Mouse (Mus musculus): Measurements from ENCODE around the gene Baz2a.
A peak's percentile ranks its signal among the peaks of the same experiment; 100 is the strongest.
"Not testable (repeated sequence)": the region's sequence is repeated elsewhere in the genome, so short reads cannot be mapped to it uniquely, and the experiment has no call there.

Baz2a gene

GRCm38 (mm10) chr10:128082477-128082808 is 8.9 kb upstream of the Baz2a start:
- no peak for DNase-seq (ENCODE audit: low spot score)

DNA sequence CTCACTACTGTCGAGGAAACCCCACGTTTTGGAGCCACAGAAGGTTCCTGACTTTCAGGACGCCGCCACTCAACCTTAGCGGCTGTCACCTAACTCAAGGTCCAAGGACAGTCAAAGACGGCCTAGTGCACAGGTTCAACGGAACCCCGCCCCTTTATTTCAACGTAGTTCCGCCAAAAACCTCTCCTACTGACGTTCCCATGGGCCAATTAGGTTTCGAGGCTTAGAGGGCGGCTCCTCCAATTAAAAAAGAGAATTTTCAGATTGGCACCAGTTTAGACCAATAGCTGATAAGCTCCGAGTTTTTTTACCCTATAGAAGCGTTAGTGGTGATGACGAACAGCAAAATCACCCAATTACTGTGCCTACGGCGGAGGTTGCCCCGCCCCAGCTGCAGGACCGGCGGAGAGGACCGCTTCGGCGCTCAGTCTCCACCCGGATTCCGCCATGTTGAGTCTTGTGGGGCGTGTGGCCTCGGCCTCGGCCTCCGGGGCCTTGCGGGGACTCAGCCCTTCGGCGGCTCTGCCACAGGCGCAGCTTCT is 8.4 kb upstream of the Baz2a start, which contains the start of gene Atp5b:
Gene Atp5b (plus strand): TSS at position 394 of the 542 bp plus-strand sequence.
- DNase-seq (ENCODE audit: low spot score) = peak; percentile 100

DNA sequence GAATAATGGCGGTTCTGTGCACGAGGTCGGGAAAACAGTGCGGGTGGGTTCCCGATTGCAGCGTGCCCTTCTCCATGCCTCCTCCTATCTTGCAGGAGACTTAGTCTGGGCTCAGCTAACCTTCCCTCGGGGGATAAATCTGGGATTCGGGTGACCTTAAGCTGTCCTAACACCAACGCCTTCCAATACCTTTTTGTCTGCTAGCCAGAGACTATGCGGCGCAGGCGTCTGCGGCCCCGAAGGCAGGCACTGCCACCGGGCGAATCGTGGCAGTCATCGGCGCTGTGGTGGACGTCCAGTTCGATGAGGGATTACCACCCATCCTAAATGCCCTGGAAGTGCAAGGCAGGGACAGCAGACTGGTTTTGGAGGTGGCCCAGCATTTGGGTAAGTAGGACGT is 7.7 kb upstream of the Baz2a start:
- no peak for DNase-seq (ENCODE audit: low spot score)

DNA sequence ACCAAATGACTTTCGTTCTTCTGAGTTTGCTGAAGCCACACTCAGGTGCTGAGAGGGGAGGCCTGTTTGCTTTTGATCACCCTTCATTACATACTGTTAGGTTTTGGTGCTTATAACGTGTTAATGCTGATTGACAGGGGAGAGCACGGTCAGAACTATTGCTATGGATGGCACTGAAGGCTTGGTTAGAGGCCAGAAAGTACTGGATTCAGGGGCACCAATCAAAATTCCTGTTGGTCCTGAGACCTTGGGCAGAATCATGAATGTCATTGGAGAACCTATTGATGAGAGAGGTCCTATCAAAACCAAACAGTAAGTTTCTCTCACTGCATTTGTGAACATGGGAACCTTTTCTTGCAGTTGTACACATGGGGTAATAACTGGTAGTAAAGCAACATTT is 7.2 kb upstream of the Baz2a start:
- DNase-seq (ENCODE audit: low spot score) = no peak

- no peak for DNase-seq (ENCODE audit: low spot score)
Observed at GRCm38 (mm10) chr10:128086391-128086790, 5.0 kb upstream of the Baz2a start.

- not testable (repeated sequence) for DNase-seq (ENCODE audit: low spot score)
Observed at GRCm38 (mm10) chr10:128087216-128087615, 4.2 kb upstream of the Baz2a start.

GRCm38 (mm10) chr10:128088181-128088580 is 3.2 kb upstream of the Baz2a start:
- DNase-seq (ENCODE audit: low spot score) = no peak

GRCm38 (mm10) chr10:128089842-128090241 is 1.5 kb upstream of the Baz2a start:
- DNase-seq (ENCODE audit: low spot score) = no peak

- DNase-seq (ENCODE audit: low spot score) = peak; percentile 92
Observed at GRCm38 (mm10) chr10:128090651-128091563, 470 bp upstream of the Baz2a start.

- peak; percentile 85 for DNase-seq (ENCODE audit: low spot score)
Observed at GRCm38 (mm10) chr10:128092506-128093495, 1.4 kb downstream of the Baz2a start.

- no peak for DNase-seq (ENCODE audit: low spot score)
Observed at GRCm38 (mm10) chr10:128093496-128094294, 2.3 kb downstream of the Baz2a start.

DNA sequence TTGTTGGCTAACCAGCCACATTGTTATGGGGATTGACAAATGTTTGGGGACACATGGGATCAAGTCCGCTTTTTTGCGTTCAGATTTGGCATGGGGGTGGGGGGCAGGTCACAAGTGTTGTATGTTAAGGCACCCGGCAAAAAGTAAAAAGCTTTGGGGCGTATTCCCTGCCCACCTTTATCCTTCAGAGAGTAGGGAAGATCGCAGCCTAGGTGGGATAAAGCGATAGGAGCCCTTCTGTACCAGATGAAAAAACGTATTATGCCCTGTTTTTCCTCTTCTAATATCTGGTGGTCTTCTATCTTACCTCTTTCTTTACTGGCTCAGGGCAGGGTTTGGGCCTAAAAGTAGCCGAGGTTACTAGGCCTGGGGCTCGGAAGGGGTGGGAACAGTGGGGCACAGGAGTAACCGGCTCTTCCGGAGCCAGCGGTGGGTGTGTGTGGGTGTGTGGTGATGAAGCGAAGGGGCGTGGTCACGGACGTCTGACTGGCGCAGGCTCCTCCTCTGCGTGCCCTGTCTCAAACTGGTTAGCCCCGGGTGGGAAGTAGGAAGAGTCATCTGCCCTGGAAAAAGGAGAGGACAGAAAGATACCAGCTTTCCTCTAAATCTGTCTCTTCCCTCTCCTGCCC is 3.1 kb downstream of the Baz2a start:
- DNase-seq (ENCODE audit: low spot score) = peak; percentile 95

DNA sequence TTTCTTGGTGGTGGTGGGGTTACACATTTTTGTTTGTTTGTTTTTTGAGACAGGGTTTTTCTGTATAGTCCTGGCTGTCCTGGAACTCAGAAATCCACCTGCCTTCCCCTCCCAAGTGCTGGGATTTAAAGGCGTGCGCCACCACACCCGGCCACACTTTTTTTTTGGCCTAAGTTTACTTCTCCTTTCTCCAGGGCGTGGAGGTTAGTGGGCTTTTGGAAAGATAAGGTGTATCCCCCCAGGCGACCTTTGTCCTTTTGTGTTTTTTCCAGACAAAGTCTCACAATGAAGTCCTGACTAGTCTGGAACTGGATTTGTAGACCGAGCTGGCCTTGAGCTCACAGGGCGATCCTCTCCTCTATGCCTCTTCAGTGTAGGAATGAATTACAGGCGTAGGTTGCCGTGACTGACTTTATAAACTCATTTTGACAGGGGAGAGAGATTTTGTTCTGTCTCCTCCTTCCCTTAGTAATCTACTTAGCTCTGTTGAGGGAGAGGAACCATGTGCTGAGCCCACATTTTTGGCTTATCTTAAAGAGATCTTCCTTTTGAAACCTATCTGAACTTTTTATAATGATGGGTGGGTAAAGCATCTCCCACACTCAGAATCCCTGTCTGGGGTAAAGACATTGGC is 3.7 kb downstream of the Baz2a start:
- DNase-seq (ENCODE audit: low spot score) = no peak

DNA sequence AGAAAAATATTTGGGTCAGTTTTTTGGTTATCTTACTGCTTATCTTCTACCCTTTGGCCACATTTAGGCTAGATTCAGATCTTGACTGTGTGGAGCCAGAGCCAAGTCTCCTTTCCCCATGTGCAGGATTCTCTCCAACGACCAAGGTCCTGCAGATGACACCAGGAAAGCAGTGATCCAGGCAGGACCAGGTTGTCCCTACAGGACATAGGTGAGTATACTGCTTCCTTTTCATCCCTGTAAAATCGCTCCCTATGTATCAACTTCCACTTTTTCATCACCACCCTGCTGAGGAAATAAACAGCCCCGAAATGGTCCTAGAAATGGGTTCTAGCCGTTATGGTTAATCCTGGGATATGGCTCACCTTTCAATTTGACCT is 4.9 kb downstream of the Baz2a start:
- no peak for DNase-seq (ENCODE audit: low spot score)

DNA sequence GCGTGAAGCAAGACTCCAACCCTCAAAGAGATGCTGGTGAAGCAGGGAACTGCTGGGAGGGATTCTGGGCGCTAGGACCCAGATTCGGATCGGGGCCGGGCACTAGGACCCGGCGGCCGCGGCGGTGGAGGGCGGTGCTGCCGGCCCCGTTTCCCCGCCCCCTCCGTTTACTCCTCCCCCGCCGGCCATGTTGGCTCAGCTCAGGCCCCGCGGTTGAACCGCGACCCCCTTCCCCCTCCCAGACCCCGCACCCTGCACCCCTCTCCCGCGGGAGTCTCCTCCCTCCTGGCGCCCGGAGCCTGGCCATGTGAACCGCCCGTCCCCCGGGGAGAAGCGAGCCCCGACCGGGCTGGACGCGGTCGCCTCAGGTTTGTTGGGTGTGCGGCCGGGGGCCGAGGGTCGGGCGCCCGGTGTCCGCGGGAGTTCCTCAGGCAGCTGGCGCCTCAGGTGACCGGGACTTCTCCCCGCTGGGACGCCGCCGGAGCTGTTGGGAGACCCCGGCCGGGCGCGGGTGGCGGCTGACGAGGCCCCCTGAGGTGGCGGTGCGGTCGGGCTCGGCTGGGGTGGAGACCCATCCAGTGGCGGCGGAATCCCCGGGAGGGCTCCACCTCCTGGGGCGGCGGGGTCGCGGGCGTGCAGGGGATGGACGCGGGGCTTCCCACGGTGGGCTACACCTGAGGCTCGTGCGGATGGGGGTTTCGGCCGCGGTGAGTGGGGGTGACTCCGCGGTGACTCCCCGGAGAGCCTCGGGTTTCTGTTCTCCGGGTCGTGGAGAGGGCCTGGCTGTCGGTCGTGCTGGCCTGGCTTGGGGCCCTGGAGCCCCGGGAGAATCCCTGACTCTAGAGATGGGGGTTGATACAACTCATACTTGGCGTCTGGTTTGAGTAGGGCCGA is 5.6 kb downstream of the Baz2a start:
- DNase-seq (ENCODE audit: low spot score) = peak; percentile 77

- DNase-seq (ENCODE audit: low spot score) = peak; percentile 61
Observed at GRCm38 (mm10) chr10:128097587-128097971, 6.2 kb downstream of the Baz2a start.

- DNase-seq (ENCODE audit: low spot score) = no peak
Observed at GRCm38 (mm10) chr10:128110103-128110761, 18.9 kb downstream of the Baz2a start.

DNA sequence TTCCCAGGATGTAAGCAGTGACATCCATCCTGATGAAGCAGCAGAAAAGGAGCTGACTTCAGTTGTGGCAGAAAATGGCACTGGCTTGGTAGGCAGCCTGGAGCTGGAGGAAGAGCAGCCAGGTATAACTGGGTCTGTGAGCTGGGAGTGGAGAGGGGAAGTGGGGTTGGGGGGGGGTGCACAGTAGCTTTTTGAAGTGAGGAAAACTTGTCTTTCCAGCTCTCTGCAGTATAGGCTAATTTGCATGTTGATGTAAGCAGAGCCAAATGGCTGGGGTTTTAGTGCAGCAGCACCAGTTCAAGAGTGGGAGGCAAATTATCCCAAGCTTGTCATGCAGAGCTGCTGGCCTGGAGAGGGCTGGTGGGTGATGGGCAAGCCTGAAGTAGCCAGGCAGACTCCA is 19.9 kb downstream of the Baz2a start:
- DNase-seq (ENCODE audit: low spot score) = no peak

- no peak for DNase-seq (ENCODE audit: low spot score)
Observed at GRCm38 (mm10) chr10:128123833-128124232, 32.5 kb downstream of the Baz2a start.

Data from lung, postnatal 25 days (tissue).